Mouse (Mus musculus): Measurements from ENCODE around the gene 4933402J07Rik.

GRCm38 (mm10) chr8:87517132-87517531, 46.5 kb upstream of the 4933402J07Rik start:
- TF ChIP-seq CTCF (IDR thresholded peaks at IDR 0.05; ENCODE audit: low read depth, low read length), result no peak
- no peak for TF ChIP-seq POLR2A (IDR thresholded peaks at IDR 0.05; ENCODE audit: borderline replicate concordance, low read depth, low read length)
